Mouse (Mus musculus) testis, adult 2 months (tissue): ENCODE data around the gene Hmga1.

ENCODE experiments used
- CTCF ChIP-seq: fragments of 200-500 bp; IDR thresholded peaks from 2 replicates; pipeline ENCODE4 v1.5.1; 2012; ENCODE audit warnings: low read depth, mild to moderate bottlenecking, inconsistent platforms, low read length, moderate library complexity; ENCODE audit not compliant: control insufficient read depth, insufficient read depth, insufficient replicate concordance
- POLR2A ChIP-seq: fragments of 200-500 bp; IDR thresholded peaks from 2 replicates; pipeline ENCODE4 v1.6.1; 2012; ENCODE audit warnings: low read depth, mild to moderate bottlenecking, inconsistent platforms, low read length, moderate library complexity; ENCODE audit not compliant: control insufficient read depth

DNA sequence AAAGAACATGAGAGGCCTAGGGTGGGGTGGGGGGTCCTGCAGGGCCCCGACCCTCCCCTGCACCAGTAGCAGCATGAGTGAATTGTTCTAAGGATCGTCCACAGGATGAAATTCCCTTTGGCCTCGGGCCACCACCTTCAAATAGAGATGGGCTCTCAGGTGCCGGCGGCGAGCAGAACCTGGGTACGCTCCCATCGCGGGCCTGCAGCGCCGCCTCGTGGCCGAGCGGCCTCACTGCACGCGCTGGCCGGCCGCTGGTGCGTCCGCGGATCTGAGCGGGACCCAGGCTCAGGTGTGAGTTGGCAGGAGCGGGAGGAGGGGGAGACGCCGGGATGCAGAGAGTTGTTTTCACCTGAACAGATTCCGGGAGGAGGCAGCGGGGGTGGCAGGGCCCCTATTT is 35.7 kb upstream of the Hmga1 start:
- TF ChIP-seq POLR2A (no peak), CTCF (peak; percentile 98)
